ENCODE assay signal across 8 mouse cellular contexts in the genomic region with DNA sequence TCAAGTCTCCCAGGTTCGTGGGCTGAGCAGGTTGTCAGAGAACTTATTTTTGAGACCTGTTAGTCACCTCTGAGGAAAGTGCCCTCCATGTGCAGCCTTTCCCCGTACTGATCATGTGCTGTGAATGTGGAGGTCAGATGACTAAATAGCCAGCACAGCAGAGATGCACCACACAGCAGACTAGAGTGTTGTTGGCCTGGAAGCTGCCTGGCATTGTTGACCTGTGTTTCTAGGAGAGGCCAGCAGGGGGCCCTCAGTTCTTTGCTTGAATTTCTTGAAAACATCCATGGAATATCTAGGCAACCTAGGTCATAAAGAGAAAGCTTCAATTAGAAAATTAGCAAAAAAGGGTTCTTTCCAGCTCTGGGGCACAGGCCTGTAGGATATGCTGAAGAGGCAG. TPM values are rescaled to one million over a fixed set of nuclear protein-coding genes. Genes with fewer than 3 reads are reported as not detected.
A peak's percentile ranks its signal among the peaks of the same experiment; 100 is the strongest.
DNase-seq lines count a peak whose midpoint lies in the region; TF ChIP-seq lines count a peak whose summit lies in the region.

No protein-coding gene starts in this region.

- intact Hi-C loops in gastrocnemius, adult 2 months (cut with DNase I): loop anchor here (5.0 to 10.0 kb wide), 3 partner anchors 237 to 685 kb away; partner anchors contain the start of gene Gabarapl1

- H3K27ac ChIP-seq in gastrocnemius, adult 2 months: peak overlapping the region; percentile 35; the same call in 1 of the 2 replicates

- H3K4me3 ChIP-seq in gastrocnemius, adult 2 months: no peak overlapping the region

- peak; percentile 69 for TF ChIP-seq CTCF in gastrocnemius, adult 2 months (IDR thresholded peaks at IDR 0.05)

- DNase-seq in gastrocnemius, adult 2 months: peak; percentile 52
- DNase-seq in gastrocnemius, postnatal 25 days: no peak
- DNase-seq in right cerebral cortex, adult 2 months (ENCODE audit: low spot score in 2 of 2): peak; percentile 46 to 55
- no peak for DNase-seq in right cerebral cortex, postnatal 25 days
- DNase-seq in cerebellum, postnatal 14 days: peak; percentile 41 to 65
- DNase-seq in induced T-regulatory cell, adult 2 months (ENCODE audit: low read depth): peak; percentile 83
- DNase-seq in lung, postnatal 4 days: peak; percentile 59 to 65
- DNase-seq in urinary bladder, postnatal 4 days (ENCODE audit: low spot score in 2 of 2): no peak

RNA-seq across cellular contexts. Expression of gene Klrb1b, which starts 23.8 kb away (rescaled TPM):
- total RNA-seq in gastrocnemius, adult 2 months (2021): not detected
- total RNA-seq in gastrocnemius, postnatal 25 days (2021): not detected

RNA-seq across cellular contexts. Expression of gene Gm44511, which starts 23.8 kb away (rescaled TPM):
- not detected for total RNA-seq in gastrocnemius, adult 2 months (2021)
- total RNA-seq in gastrocnemius, postnatal 25 days (2021): not detected

RNA-seq across cellular contexts. Expression of gene Clec2i, which starts 37.5 kb away (rescaled TPM):
- not detected for total RNA-seq in gastrocnemius, adult 2 months (2021)
- total RNA-seq in gastrocnemius, postnatal 25 days (2021): not detected

RNA-seq across cellular contexts. Expression of gene BC035044, which starts 41.0 kb away (rescaled TPM):
- total RNA-seq in gastrocnemius, adult 2 months (2021): not detected
- total RNA-seq in gastrocnemius, postnatal 25 days (2021): under 1 TPM in 1 of 2 experiments, not detected in 1; 0.27 TPM

Comparison
In these comparisons a context has a peak if more than half of its experiments do, and no peak if none do; other contexts are left out.
1. DNase-seq: peak in gastrocnemius, adult 2 months (single experiment), right cerebral cortex, adult 2 months (2 of 2), cerebellum, postnatal 14 days (2 of 2), induced T-regulatory cell, adult 2 months (single experiment) and lung, postnatal 4 days (2 of 2); none in gastrocnemius, postnatal 25 days (single experiment), right cerebral cortex, postnatal 25 days (single experiment) and urinary bladder, postnatal 4 days (0 of 2).